In the genomic region with DNA sequence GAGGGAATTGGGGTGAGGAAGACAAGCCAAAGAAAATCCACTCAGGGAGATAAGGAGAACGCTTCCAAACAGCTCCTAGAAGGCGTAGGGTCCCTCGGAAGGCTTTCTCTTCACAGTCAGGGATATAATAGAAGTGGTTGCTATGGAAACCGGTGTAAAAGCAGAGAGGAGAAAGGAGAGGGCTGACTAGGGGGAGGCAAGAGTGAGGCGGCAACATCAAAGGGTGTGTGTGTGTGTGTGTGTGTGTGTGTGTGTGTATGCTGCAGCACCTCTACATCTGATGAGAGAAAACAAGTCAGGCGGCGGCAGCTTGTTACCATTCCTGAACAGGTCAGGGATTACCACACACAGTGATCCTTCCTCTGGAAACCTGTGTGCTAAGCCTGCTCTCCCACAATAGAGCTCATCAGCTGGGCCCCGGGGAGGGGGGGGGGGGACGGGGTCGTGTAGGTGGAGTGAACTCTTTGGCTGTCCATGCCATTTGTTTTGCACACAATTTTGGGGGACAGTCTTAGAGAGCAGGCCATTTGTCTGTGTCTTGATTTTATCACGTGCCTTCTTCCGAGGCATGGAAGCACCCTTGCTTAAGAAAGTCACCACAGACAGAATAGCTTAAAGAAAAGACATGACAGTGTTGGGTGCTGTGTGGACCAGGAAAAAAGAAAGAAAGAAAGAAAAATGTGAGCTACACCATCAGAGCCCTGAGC, we compare ENCODE assay signal across 9 mouse cellular contexts. TPM values are rescaled to one million over a fixed set of nuclear protein-coding genes. Genes with fewer than 3 reads are reported as not detected.
DNase-seq lines count a peak whose midpoint lies in the region; ATAC-seq and TF ChIP-seq lines count a peak whose summit lies in the region.
"Had no signal": no experiment of that assay in that cellular context is flagged by ENCODE, and none has a peak within 500 bp of the region (broad histone marks: within the 10 kb centered on the region; RNA-seq: fewer than 3 reads in every experiment).

No protein-coding gene starts in this region.

- 0 out of 2 replicates have a peak overlapping the region, but pooled peaks have one; percentile 19 for H3K27ac ChIP-seq in kidney, adult 2 months (ENCODE audit: insufficient read depth, low read depth, low read length)
- H3K27ac ChIP-seq in limb, embryonic 12.5 days, result peak overlapping the region; percentile 67
- H3K27ac ChIP-seq: liver, embryonic 15.5 days had no signal

- H3K27me3 ChIP-seq in kidney, adult 2 months (replicated peaks; ENCODE audit: control insufficient read depth, insufficient read depth, low read length), result no peaks in the 10 kb centered on the region
- no peaks in the 10 kb centered on the region for H3K27me3 ChIP-seq in limb, embryonic 12.5 days
- H3K27me3 ChIP-seq: liver, embryonic 15.5 days had no signal

- peaks cover 21% of the 10 kb centered on the region for H3K4me1 ChIP-seq in kidney, adult 2 months (ENCODE audit: control insufficient read depth, insufficient read depth, low read length)
- peaks cover 46% of the 10 kb centered on the region for H3K4me1 ChIP-seq in limb, embryonic 12.5 days (replicated peaks)

- no peak for TF ChIP-seq POLR2A in kidney, adult 2 months (IDR thresholded peaks at IDR 0.05; ENCODE audit: low read depth, low read length)
- no peak for TF ChIP-seq POLR2A in brain, embryonic 14.5 days (IDR thresholded peaks at IDR 0.05; ENCODE audit: borderline replicate concordance, extremely low read depth, insufficient read depth, insufficient read length, poor library complexity, severe bottlenecking)

- no peak overlapping the region for H3K4me3 ChIP-seq in kidney, adult 2 months (ENCODE audit: insufficient read depth, low read depth, low read length)
- H3K4me3 ChIP-seq in limb, embryonic 12.5 days (replicated peaks), result no peak overlapping the region
- H3K4me3 ChIP-seq: liver, embryonic 15.5 days had no signal

- no peak for TF ChIP-seq CTCF in kidney, adult 2 months (conservative IDR thresholded peaks at IDR 0.05; ENCODE audit: insufficient read depth, insufficient read length, low read depth, low read length)
- TF ChIP-seq CTCF in brain, embryonic 14.5 days (IDR thresholded peaks at IDR 0.05; ENCODE audit: borderline replicate concordance, extremely low read depth, insufficient read depth, insufficient read length), result no peak

- H3K9ac ChIP-seq in limb, embryonic 12.5 days (replicated peaks), result no peak overlapping the region
- H3K9ac ChIP-seq: liver, embryonic 15.5 days had no signal

- H3K9me3 ChIP-seq in limb, embryonic 12.5 days, result no peaks in the 10 kb centered on the region
- H3K9me3 ChIP-seq: liver, embryonic 15.5 days had no signal

- H3K4me2 ChIP-seq in limb, embryonic 12.5 days, result peak overlapping the region; percentile 35
- H3K4me2 ChIP-seq: liver, embryonic 15.5 days had no signal

- 49% methylated on average over 12 of the region's 12 CpGs for WGBS in kidney, adult 2 months
- WGBS in limb, embryonic 12.5 days, result 8% methylated on average over 12 of the region's 12 CpGs

- DNase-seq in kidney, adult 2 months, result no peak
- DNase-seq in kidney, postnatal 36 days, result no peak
- DNase-seq in brain, embryonic 14.5 days (ENCODE audit: low read depth), result peak; percentile 98
- peak; percentile 63 to 75 for DNase-seq in frontal cortex, postnatal 36 days (ENCODE audit: low spot score in 2 of 2)
- peak; percentile 75 to 78 for DNase-seq in right cerebral cortex, postnatal 36 days (ENCODE audit: low spot score in 2 of 2)
- no peak for DNase-seq in lung, postnatal 25 days (ENCODE audit: low spot score)

- no peaks in the 10 kb centered on the region for H3K36me3 ChIP-seq in kidney, adult 2 months (ENCODE audit: control insufficient read depth, insufficient read depth, low read length)
- no peaks in the 10 kb centered on the region for H3K36me3 ChIP-seq in limb, embryonic 12.5 days
- H3K36me3 ChIP-seq: liver, embryonic 15.5 days had no signal

- peak; percentile 17; the same call in 1 of the 2 replicates for ATAC-seq in limb, embryonic 12.5 days (ENCODE audit: insufficient number of reproducible peaks, insufficient read depth, low FRiP score, low TSS enrichment, low read depth)
- ATAC-seq in erythroid progenitor cell, adult 5-6 weeks (replicated peaks; ENCODE audit: low FRiP score, poor library complexity, severe bottlenecking), result no peak

RNA-seq across cellular contexts. Expression of gene Irf2bp2, which starts 55.0 kb away (rescaled TPM):
- 40.6 and 46.6 TPM in 2 replicates for polyA plus RNA-seq in kidney, adult 2 months (2012; rRNA removed)
- polyA plus RNA-seq in brain, embryonic 14.5 days (2012; rRNA removed), result 37.3 and 39.6 TPM in 2 replicates
- 9.3 and 11.0 TPM in 2 replicates for polyA plus RNA-seq in limb, embryonic 12.5 days (2016; fragmentation: Nextera tagmentation; extraction: Ambion mirVana)
- 19.8 and 24.7 TPM in 2 replicates for total RNA-seq in erythroid progenitor cell, adult 5-6 weeks (2015; ENCODE audit: low replicate concordance)
- total RNA-seq in erythroid progenitor cell, adult 5-6 weeks (2017; ENCODE audit: low replicate concordance), result 8.8 and 18.0 TPM in 2 replicates

Comparison
In these comparisons a context has a peak if more than half of its experiments do, and no peak if none do; other contexts are left out.
1. DNase-seq: peak in brain, embryonic 14.5 days (single experiment), frontal cortex, postnatal 36 days (2 of 2) and right cerebral cortex, postnatal 36 days (2 of 2); none in kidney, adult 2 months (single experiment), kidney, postnatal 36 days (0 of 2) and lung, postnatal 25 days (single experiment).